Mouse (Mus musculus) forelimb bud, embryonic 11.5 days (tissue): ENCODE data around the gene Lsm11.

ENCODE experiments used
- DNase-seq: peaks from one replicate; pipeline ENCODE4 v3.0.0-alpha.2; 2012; ENCODE audit warnings: low read depth, low spot score

Lsm11 gene

DNA sequence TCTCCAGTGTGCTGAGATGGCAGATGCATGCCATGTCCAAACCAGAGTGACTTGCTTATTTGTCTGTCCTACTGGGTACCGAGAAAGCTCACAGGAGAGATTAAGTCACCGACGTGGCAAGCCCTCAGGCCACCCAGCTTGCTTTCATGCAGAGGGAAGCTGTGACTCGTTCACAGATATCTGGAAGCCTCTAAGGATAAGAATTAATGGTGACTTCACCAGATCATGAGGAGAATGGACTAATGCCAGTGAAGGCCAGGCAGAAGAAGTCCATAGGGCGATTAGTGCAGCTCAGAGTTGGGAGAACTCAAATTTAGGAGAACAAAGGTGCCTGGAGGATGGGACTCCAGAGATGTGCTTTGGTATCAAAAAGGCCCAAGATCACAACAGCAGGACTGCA is 17.3 kb downstream of the Lsm11 start:
- DNase-seq: no peak

DNA sequence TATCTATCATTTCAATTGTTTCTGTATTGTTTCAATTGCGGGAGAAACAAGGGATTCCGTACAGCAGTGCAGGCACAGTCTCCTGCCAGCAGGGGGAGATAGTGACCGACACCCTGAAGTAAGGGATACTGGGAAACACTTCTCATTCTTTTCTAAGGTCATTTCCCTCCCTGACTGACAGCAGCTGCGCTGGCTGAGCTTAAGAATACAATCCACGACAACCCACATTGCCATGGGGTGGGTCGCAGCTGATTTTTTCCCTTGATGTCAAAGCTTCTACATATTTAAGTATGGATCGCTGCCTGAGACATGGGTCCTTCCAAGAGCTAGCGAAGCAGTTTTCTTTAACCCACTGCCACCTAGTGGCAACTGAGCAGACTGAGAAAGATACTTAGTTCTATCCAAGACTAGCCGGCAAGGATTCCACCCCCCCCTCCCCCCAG is 18.1 kb downstream of the Lsm11 start:
- peak; percentile 86 for DNase-seq

DNA sequence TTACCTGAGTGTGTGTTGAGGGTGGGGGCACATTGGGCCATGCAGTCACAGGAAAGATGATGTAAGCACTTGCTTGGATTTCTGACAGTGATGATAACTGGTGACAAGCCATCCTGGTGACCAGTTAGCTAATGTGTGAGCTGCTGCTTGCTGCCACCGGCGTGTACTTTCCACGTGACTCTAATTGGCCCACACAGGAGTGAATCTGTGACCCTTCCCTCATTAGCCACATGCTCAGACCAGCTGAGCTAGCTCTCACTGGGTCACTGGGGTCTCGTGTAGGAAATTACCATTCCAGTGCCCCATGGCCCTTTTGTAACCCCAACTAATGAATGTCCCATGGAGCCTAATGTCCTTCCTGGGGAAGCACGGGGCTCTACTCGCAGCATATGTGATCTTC is 19.3 kb downstream of the Lsm11 start:
- peak; percentile 21 for DNase-seq

DNA sequence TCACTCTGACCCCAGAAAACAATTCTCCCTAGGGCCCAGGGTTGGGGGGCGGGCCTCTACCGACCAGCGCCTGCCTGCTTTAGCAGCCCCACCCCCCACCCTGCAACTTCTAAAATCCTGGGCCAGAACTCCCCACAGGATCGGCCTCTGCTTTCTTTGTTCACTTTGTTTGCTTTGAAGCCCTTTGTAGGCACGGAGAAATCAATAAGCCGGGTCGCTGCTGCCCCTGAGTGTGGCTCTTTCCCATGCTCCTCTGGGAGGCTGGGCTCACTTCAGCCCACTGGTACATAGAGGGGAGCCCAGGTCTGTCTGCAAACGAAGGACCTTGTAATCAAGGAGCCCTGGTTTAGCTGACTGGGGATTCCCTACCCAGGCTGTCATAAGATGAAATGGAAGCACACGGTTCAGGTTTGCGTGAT is 23.2 kb downstream of the Lsm11 start:
- no peak for DNase-seq

DNA sequence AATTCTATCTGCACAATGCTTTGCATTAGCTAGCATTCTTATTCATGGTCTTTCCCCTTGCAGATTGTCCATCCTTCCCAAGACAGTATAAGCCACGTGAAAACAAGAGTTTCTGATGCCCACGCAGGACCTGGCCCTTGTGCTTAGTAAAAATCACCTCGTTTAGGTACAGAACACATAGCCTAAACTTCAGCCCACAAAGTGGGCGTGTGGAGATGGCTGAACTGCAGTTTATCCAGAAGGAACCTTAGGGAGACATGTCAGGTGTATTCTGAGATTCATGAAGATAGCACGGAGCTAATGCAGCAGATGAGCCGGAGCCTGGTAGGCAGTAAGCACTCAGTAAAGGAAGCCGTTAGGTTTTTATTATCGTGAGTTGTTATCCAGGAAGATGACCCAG is 23.7 kb downstream of the Lsm11 start:
- no peak for DNase-seq

DNA sequence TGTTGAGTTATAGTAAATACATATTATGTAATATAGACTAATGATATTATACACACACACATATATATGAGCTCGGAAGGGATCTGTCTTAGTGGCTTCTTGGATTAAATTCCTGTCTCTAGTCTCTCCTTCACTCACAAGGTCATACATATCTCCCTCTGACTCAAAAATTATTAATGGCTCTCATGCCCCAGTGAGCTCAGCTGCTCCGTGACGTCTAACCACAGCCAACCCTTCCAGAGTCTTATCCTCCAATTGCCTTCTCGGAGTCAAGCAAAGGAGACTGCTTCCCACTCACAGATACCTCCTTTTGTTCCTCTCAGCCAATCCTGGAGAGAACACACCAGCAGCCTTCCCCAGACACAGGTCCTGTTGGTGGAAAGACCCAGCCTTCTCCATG is 25.9 kb downstream of the Lsm11 start:
- DNase-seq: no peak

DNA sequence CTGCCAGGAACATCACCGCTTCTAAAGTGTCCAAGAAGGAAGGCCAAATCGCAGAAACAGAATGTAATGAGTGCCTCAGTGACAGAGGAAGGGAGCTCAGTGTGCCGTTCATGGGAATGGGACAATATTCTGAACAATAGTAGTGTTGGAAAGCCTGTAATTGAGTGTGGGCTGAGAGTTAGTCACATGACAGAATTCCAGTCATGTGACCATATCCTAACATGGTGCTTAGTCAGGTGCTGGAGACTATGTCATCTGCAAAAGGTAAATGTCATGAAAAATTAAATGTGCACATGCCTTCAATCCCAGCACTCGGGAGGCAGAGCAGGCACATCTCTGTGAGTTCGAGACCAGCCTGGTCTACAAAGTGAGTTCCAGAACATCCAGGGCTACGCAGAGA is 26.7 kb downstream of the Lsm11 start:
- DNase-seq: no peak

DNA sequence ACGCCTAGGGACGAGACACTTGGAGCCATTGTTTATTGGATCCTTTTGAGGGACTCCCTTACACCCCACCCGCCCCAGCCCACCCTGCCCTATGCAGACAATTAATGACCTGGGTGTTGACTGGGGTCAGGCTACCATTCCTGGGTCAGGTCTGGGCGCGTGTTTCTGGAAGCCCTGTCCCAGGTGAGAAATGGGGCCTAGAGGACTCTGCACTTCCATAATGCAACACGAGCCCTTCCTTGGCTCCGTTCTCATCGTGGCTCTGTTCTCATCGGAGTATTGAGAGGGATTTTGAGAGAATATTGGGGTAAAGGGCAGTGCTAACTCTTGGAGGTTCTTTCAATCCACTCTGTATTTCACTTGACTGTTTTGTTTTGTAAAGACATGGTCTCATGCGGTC is 28.5 kb downstream of the Lsm11 start:
- DNase-seq: no peak

DNA sequence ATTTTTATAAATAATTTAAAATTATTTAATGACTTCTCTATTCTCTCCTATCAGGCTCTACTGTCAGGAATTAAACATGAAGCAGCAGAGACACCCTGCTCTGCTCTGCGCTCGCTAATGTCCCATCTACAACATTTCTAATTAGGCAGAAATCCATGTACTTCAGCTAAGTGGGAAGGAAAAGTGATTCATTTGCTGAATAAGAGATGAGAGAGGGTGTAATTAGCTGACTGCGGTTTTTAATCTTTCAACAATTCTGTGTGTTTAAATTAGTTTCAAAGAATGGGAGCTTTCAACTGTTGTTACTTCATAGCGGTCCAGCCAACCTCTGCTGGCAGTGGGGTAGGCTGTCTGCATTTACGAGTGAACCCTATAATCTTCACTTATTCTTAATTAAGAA is 34.0 kb downstream of the Lsm11 start:
- no peak for DNase-seq

DNA sequence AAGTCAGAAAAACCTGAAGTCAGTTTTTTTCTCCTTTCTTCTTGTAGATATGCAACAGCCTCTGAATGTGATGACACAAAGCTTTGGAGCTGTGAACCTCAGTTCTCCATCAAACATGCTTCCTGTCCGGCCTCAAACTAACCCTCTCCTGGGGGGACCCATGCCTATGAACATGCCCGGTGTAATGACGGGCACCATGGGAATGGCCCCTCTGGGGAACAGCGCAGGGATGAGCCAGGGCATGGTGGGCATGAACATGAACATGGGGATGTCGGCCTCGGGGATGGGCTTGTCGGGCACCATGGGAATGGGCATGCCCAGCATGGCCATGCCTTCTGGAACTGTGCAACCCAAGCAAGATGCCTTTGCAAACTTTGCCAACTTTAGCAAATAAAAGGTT is 35.8 kb downstream of the Lsm11 start:
- DNase-seq: no peak

DNA sequence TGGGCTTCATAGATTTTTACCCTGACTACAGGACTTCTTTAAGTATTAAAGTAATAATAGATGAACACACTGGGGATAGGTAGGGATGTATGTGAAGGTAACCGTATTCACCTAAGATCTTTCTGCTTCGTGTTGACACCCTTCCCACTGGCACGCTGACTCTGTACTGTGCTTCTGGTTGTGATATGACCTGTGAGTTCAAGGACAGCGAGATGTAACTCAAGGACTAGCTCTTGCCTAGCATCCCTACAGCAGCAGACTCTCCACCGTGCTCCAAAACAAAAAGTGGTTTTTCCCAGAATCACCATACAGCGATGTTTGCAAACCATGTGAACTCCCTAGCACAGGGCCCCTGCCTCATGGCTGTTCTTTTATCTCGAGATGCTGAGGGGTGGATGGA is 36.7 kb downstream of the Lsm11 start:
- DNase-seq: no peak

DNA sequence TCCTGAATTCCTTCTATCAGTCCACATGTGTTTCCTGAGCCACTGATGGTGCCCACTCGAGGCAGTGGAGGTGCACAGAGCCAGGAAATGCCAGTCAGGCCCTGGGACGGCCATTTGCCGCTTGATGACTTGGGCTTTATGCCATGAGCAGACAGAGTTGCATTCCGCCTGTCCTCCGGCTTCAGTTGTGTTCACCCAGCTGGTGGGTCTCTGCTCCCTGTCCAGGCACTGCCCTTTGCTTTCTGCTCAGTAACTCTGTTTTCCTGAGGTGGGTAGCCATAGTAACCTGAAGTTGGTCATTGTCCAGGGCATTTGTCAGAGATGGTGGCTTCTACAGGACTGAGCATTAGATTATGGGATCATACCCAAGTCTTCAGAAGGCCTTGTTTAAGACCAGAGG is 37.4 kb downstream of the Lsm11 start:
- DNase-seq: no peak

DNA sequence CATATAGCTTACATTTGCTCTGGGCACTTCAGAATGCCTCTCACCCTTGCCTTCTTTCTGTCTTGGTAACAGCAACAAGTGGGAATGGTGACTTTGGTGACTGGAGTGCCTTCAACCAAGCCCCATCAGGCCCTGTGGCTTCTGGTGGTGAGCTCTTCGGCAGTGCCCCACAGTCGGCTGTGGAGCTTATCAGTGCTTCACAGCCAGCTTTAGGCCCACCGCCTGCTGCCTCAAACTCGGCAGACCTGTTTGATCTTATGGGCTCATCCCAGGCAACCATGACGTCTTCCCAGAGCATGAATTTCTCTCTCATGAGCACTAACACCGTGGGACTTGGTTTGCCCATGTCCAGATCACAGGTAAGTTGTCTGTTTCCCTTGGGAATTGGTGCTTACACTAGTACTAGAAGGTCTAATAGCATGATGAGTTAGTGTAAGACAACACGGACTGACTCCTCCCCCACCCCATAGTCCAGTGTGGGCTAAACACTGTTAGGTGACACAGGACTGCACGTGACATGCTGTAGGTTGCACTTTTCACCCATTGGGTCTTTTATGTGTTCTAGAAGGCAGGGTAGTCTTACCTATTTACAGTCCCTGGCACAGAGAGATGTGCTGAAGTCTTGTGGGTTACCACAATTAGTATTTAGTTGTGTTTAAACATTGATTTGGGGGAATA is 38.5 kb downstream of the Lsm11 start:
- no peak for DNase-seq

DNA sequence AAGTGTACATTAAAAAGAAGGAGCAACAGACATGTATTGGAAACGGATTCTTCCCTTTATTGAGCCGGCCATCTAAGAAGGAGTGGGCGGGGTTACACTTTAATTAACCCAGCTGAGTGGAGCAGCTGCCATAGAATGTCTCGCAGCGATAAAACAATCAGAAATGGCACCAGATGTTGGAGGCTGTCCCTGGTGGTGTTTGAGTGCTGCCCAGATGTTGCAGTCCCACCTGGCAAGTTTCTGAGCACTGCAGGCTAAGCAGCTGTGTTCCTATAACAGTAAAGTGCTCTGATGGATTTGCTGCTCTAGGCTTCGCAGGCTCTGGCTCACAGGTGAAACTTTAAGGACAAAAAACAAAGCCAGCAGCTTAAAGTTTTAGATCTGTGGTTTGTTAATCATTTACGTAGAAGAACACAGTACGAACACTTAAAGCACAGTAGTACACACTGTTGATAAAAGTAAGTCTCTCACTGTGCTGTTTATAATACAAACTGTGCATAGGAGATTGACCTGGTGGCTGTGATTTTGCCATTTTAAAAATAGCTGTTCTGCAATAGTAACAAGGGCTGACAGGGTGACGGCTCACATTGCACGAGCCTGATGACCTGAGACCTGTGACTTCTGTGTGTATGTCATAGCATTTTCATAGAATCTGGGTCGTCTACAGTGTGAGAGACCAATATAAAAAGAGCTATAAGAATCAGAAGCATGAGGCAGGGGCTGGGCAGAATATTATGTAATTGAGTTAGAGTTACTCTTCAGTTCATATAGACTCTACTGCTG is 44.3 kb downstream of the Lsm11 start:
- DNase-seq: peak; percentile 71

DNA sequence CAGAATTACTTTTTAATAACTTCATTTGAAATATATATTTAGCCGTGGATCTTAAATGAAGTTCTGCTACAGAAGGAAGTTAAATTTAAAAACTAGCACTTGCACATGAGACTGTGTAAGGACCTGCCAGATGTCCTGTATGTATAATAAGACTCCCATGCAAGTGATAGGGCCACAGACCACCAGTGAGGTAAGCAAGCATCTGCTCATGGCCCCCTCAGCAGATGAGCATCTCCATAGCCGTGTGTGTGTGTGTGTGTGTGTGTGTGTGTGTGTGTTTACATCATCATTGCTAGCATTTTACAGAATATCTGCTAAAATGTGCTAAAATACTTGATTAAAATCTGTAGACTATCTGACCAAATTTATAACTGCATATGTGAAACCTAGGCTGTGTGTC is 47.3 kb downstream of the Lsm11 start:
- DNase-seq: no peak

DNA sequence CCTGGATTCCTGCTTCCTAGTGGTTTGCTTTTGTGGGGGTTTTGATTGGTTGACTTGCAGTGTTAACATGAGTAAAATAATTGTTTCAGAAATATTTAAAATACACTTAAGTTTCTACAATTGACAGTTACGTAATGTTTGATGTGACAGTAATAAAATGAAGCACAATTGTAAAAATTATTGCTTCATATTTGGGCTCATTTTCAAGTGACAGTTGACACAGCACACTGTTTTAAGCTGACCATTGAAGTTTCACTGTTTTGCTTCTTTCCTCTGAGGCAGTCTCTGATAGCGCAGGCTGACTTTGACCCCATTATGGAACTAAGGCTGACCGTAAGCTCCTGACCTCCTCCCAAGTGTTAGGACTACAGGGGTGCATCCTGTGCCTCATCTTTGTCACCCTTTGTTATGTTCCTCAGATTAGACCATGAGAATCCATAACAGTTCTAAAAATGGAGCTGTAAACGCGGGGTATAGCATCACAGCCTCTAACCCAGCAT is 51.8 kb downstream of the Lsm11 start:
- DNase-seq: no peak

DNA sequence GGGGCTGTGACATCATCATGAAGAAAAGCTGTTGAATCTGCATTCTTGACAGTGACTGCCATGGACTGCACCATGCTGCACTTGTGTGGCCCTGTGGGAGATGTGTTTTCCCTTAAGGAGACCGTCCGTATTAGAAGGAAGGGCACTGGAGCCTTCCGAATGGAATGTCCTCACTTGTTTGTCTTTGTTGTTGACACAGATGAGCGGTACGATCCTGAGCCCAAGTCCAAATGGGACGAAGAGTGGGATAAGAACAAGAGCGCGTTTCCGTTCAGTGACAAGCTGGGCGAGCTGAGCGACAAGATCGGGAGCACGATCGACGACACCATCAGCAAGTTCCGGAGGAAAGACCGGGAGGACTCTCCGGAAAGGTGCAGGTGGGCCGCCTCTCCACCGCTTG is 54.3 kb downstream of the Lsm11 start:
- DNase-seq: no peak

DNA sequence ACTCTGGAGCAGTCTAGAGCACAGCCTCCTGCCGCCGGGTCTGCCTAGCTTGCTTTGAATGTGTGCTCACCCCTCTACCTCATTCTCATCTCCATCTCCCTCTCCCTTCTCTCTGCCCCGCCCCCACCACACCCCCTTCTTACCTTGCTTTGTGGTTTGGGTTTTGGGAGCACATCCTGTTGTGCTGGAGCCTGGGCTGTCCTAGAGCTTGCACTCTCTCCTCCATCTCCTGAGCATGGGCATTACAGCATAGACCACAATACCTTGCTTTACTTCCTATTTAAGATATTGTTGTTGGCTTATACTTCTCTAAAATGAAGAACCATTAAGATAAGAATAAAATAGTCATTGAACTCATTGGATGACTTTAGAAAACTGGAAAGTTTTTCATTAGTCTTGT is 54.8 kb downstream of the Lsm11 start:
- DNase-seq: no peak

DNA sequence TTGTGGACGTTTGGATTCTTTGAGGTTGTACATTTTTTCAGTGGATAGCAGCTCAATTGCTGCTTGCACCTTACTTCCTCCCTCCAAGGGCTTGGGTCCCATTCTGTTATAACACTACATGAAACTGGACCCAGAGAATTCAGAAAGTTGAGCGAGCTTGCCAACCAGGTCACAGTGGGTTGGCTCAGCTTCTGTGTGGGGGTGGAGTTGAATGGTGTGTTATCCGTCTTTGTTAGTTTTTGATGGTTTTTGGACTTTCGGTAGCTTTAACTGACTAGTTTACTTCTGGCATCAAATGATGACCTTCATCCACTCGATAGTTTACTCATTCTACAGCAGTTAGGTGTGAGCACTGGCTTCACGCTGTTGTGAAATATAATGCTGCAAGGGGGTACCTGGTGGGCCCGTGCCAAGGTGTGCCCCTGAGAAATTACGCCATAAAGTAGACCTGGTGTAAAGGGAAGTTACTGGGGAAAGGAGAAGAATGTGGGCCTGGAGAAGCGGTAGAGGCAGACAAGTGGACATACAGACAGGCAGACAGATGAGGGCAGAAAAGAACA is 56.2 kb downstream of the Lsm11 start:
- DNase-seq: no peak

DNA sequence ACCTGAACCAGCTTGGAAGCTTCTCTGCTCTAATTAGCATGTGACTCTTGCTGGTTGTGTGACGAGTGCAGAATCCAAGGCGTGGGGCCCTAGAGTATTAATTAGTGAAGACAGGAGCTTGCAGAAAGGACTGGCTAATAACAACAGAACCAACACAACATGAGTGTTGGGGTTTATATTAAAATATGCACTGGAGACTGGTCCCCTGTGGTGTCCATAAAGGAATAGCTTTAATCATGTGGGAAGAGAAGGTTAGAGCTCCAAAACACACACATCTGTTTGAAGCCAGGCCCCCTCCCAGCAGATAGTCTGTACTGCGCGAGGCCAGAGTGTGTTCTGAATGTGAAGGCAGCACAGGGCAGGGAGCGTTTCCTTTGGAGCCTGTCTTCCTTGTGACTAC is 58.1 kb downstream of the Lsm11 start:
- no peak for DNase-seq

DNA sequence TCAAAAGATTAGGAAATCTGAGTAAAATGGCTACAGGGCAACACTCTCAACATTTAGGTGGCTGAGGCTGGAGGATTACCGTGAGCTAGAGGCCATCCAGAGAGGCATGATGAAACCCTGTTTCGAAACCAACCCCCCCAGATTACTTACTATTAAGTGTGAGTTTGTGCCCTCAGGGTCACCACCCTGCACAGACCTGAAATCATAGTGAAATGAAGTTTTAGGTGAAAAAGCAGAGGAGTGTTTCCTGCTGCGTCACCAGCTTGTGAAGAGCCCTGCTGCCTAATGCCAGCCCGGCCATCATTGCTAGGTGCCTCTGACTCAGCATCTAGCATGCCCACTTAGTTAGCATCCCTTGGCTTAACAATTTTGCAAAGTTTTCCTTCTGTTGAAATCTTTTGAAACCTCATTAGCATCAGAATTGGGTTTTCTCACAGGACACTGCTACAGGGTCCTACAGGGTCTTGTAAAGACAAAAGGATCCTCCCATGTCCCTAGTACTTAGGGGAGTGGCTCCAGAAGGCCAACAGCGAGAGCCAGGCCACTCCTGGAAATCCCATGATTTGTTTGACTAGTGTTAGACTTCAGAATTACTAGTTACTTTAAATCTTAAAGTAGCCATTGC is 59.0 kb downstream of the Lsm11 start:
- no peak for DNase-seq

DNA sequence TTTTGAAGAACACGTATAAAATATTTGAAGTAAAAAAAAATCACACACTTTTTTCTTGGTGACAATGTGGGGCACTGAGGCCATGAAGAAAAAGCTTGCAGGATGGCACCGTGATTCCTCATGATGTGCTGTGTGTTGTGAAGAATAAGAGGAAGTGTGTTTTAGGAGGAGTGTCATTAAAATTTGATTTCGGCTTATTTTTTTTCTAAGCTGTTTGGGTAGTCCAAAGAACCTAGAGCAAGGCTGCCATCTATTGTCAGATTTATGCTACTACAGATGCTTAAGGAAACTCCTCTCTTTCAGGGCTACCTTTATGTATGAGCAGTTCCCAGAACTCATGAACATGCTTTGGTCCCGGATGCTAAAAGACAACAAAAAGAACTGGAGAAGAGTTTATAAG is 60.7 kb downstream of the Lsm11 start:
- peak; percentile 58 for DNase-seq
